In genomic region chr3:152191791-152192237, GRCm38 (mm10) we compare ENCODE assay signal across 8 mouse cellular contexts. TPM values are rescaled to one million over a fixed set of nuclear protein-coding genes. Genes with fewer than 3 reads are reported as not detected.
DNase-seq lines count a peak whose midpoint lies in the region; ATAC-seq and TF ChIP-seq lines count a peak whose summit lies in the region.

No protein-coding gene starts in this region.

- no peak overlapping the region for H3K9ac ChIP-seq in forebrain, embryonic 11.5 days (ENCODE audit: low read length)
- H3K9ac ChIP-seq in hindbrain, embryonic 12.5 days, result 0 out of 2 replicates have a peak overlapping the region, but pooled peaks have one; percentile 18
- peak overlapping the region; percentile 85 for H3K9ac ChIP-seq in liver, embryonic 12.5 days

- no peaks in the 10 kb centered on the region for H3K9me3 ChIP-seq in forebrain, embryonic 11.5 days (ENCODE audit: control insufficient read depth, low read length)
- no peaks in the 10 kb centered on the region for H3K9me3 ChIP-seq in hindbrain, embryonic 12.5 days (replicated peaks)
- H3K9me3 ChIP-seq in liver, embryonic 12.5 days (replicated peaks), result no peaks in the 10 kb centered on the region

- no peak overlapping the region for H3K27ac ChIP-seq in forebrain, embryonic 11.5 days (ENCODE audit: low read depth, low read length)
- 0 out of 2 replicates have a peak overlapping the region, but pooled peaks have one; percentile 17 for H3K27ac ChIP-seq in hindbrain, embryonic 12.5 days
- H3K27ac ChIP-seq in liver, embryonic 12.5 days, result peak overlapping the region; percentile 79

- peak overlapping the region; percentile 26 for H3K4me3 ChIP-seq in forebrain, embryonic 11.5 days (ENCODE audit: low read depth, low read length)
- H3K4me3 ChIP-seq in hindbrain, embryonic 12.5 days, result peak overlapping the region; percentile 29
- H3K4me3 ChIP-seq in liver, embryonic 12.5 days, result peak overlapping the region; percentile 74
- H3K4me3 ChIP-seq in myocyte, result peak overlapping the region; percentile 62

- H3ac ChIP-seq in myocyte (ENCODE audit: control insufficient read depth, insufficient read length), result peak overlapping the region; percentile 10

- H3K4me2 ChIP-seq in forebrain, embryonic 11.5 days (ENCODE audit: low read depth, low read length, severe bottlenecking), result peak overlapping the region; percentile 36
- peak overlapping the region; percentile 51 for H3K4me2 ChIP-seq in hindbrain, embryonic 12.5 days (replicated peaks)
- H3K4me2 ChIP-seq in liver, embryonic 12.5 days, result peak overlapping the region; percentile 79
- H3K4me2 ChIP-seq in myocyte (ENCODE audit: low read depth), result peak overlapping the region; percentile 89

- no peaks in the 10 kb centered on the region for H3K36me3 ChIP-seq in forebrain, embryonic 11.5 days (ENCODE audit: control insufficient read depth, insufficient read depth, low read length)
- H3K36me3 ChIP-seq in hindbrain, embryonic 12.5 days, result no peaks in the 10 kb centered on the region
- H3K36me3 ChIP-seq in liver, embryonic 12.5 days, result peaks cover 18% of the 10 kb centered on the region
- H3K36me3 ChIP-seq in myocyte (ENCODE audit: control insufficient read depth, insufficient read depth), result peaks cover 1% of the 10 kb centered on the region

- no peak for TF ChIP-seq POLR2A in myocyte (IDR thresholded peaks at IDR 0.05; ENCODE audit: insufficient read length, low read depth)

- WGBS in forebrain, embryonic 11.5 days, result 52% methylated on average over 6 of the region's 6 CpGs
- WGBS in hindbrain, embryonic 12.5 days, result 45% methylated on average over 6 of the region's 6 CpGs
- 11% methylated on average over 6 of the region's 6 CpGs for WGBS in liver, embryonic 12.5 days (ENCODE audit: insufficient replicate concordance)

- ATAC-seq in cerebellum, adult (ENCODE audit: insufficient number of reproducible peaks, low FRiP score, low TSS enrichment), result peak; percentile 17; the same call in 1 of the 2 replicates
- ATAC-seq in forebrain, embryonic 11.5 days (replicated peaks; ENCODE audit: low FRiP score), result peak; percentile 32
- ATAC-seq in hindbrain, embryonic 12.5 days (ENCODE audit: low FRiP score), result no peak
- peak; percentile 65 for ATAC-seq in liver, embryonic 12.5 days

- peaks cover 5% of the 10 kb centered on the region; the same call in 1 of the 2 replicates for H3K4me1 ChIP-seq in forebrain, embryonic 11.5 days (replicated peaks; ENCODE audit: control insufficient read depth, insufficient read depth, low read length)
- H3K4me1 ChIP-seq in hindbrain, embryonic 12.5 days, result peaks cover 12% of the 10 kb centered on the region
- H3K4me1 ChIP-seq in liver, embryonic 12.5 days, result peaks cover 38% of the 10 kb centered on the region

- no peaks in the 10 kb centered on the region for H3K27me3 ChIP-seq in forebrain, embryonic 11.5 days (ENCODE audit: control insufficient read depth, insufficient read depth, low read length)
- no peaks in the 10 kb centered on the region for H3K27me3 ChIP-seq in hindbrain, embryonic 12.5 days
- no peaks in the 10 kb centered on the region for H3K27me3 ChIP-seq in liver, embryonic 12.5 days (replicated peaks)
- H3K27me3 ChIP-seq in myocyte (ENCODE audit: control insufficient read depth, insufficient read depth, insufficient read length), result no peaks in the 10 kb centered on the region

- DNase-seq in cerebellum, postnatal 4 days (ENCODE audit: low spot score in 2 of 2), result no peak
- DNase-seq in adrenal gland, postnatal 14 days, result peak; percentile 53
- DNase-seq in forebrain, embryonic 11.5 days (ENCODE audit: low spot score), result no peak
- no peak for DNase-seq in frontal cortex, postnatal 10 days (ENCODE audit: low spot score in 2 of 2)

- H3K79me2 ChIP-seq in myocyte (ENCODE audit: control insufficient read depth, insufficient read depth), result peaks cover 66% of the 10 kb centered on the region

TF ChIP-seq in myocyte, 11 proteins besides CTCF, POLR2A, EP300 and RAD21:
- TF ChIP-seq MYOG (IDR thresholded peaks at IDR 0.05; ENCODE audit: control insufficient read depth in 1 of 3, insufficient read depth in 1 of 3, insufficient read length in 2 of 3, low read depth in 2 of 3), result peak in 1 of 3 experiments; percentile 17
- no peak for TF ChIP-seq E2F4 (IDR thresholded peaks at IDR 0.05; ENCODE audit: insufficient read depth)
- TF ChIP-seq MYOD1 (IDR thresholded peaks at IDR 0.05; ENCODE audit: control insufficient read depth in 1 of 3, insufficient read length in 2 of 3, low read depth in 2 of 3), result peak in 1 of 3 experiments; percentile 31

RNA-seq across cellular contexts. Expression of gene Dnajb4, which starts 18.3 kb away (rescaled TPM):
- 38.6 and 45.2 TPM in 2 replicates for total RNA-seq in adrenal gland, postnatal 14 days (2021)
- polyA plus RNA-seq in forebrain, embryonic 11.5 days (2014; fragmentation: Nextera tagmentation; extraction: Ambion mirVana), result 25.2 and 28.2 TPM in 2 replicates
- 32.3 and 32.9 TPM in 2 replicates for polyA plus RNA-seq in hindbrain, embryonic 12.5 days (2016; fragmentation: Nextera tagmentation; extraction: Ambion mirVana)
- 35.7 and 36.3 TPM in 2 replicates for polyA plus RNA-seq in liver, embryonic 12.5 days (2016; fragmentation: Nextera tagmentation; extraction: Ambion mirVana)
- 8.1 TPM for polyA plus RNA-seq in myocyte (2012; fragmentation: generic; extraction: Trizol)

RNA-seq across cellular contexts. Expression of gene Fubp1, which starts 18.4 kb away (rescaled TPM):
- total RNA-seq in adrenal gland, postnatal 14 days (2021), result 149 and 160 TPM in 2 replicates
- polyA plus RNA-seq in forebrain, embryonic 11.5 days (2014; fragmentation: Nextera tagmentation; extraction: Ambion mirVana), result 436 and 475 TPM in 2 replicates
- polyA plus RNA-seq in hindbrain, embryonic 12.5 days (2016; fragmentation: Nextera tagmentation; extraction: Ambion mirVana), result 359 and 362 TPM in 2 replicates
- 143 and 144 TPM in 2 replicates for polyA plus RNA-seq in liver, embryonic 12.5 days (2016; fragmentation: Nextera tagmentation; extraction: Ambion mirVana)
- polyA plus RNA-seq in myocyte (2012; fragmentation: generic; extraction: Trizol), result 27.9 TPM

RNA-seq across cellular contexts. Expression of gene Gipc2, which starts 25.8 kb away (rescaled TPM):
- 0.96 and 2.8 TPM in 2 replicates for total RNA-seq in adrenal gland, postnatal 14 days (2021)
- 1.8 and 1.9 TPM in 2 replicates for polyA plus RNA-seq in forebrain, embryonic 11.5 days (2014; fragmentation: Nextera tagmentation; extraction: Ambion mirVana)
- polyA plus RNA-seq in hindbrain, embryonic 12.5 days (2016; fragmentation: Nextera tagmentation; extraction: Ambion mirVana), result 2.6 and 3.3 TPM in 2 replicates
- polyA plus RNA-seq in liver, embryonic 12.5 days (2016; fragmentation: Nextera tagmentation; extraction: Ambion mirVana), result 11.3 and 12.3 TPM in 2 replicates
- 0.16 TPM for polyA plus RNA-seq in myocyte (2012; fragmentation: generic; extraction: Trizol)

Comparison
In these comparisons a context has a peak if more than half of its experiments do, and no peak if none do; other contexts are left out.
1. H3K4me2 ChIP-seq: peak in every context shown above with its lines; median percentile 89 in myocyte; 79 in liver, embryonic 12.5 days; 51 in hindbrain, embryonic 12.5 days; 36 in forebrain, embryonic 11.5 days.